Mouse (Mus musculus) lung, postnatal 10 days (tissue): ENCODE results near the gene Lrp6.

Source experiments
- DNase-seq: peaks from one replicate; pipeline ENCODE4 v3.0.0; 2021

Gene Lrp6

DNA sequence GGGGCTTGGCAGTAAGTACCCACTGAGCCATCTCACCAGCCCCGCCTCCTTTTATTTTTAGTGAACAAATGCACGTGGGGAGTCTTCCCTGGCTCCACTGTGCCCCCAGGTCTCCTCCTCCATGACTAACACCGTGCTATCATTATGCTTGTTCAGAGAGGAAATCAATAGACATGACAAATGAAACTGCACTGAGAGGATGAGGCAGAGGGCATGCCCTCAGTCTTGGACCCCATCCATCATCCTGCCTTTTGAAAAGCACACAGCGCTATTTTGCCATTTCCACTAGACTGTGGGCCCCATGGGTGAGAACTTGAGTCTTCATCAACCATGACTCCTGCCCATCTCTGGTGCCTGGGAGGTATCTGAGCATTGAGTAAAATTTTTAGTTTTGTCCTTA, 135.2 kb downstream of the Lrp6 start:
- no peak for DNase-seq

- DNase-seq, result peak; percentile 45
Measured at GRCm38 (mm10) chr6:134430161-134430799, 136.5 kb downstream of the Lrp6 start.

DNA sequence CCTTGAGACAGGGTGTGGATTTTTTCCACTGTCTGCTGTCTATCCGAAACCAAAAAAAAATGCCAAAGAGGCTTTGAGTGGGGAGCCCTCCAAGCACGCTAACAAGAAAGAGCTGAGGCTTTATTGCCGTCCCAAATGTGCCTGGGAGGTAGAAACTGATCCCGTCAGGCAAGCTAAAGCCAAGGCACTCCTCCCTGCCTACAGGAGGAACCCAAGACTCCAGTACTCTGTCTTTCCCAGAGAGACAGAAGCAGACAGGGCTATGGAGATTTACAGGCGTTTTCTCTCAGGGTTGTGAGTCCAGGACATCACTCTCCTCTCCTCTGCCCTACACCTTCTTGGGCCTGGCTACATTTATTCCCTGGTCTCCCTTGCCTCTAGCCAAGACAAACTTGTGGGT, 138.3 kb downstream of the Lrp6 start:
- no peak for DNase-seq

DNA sequence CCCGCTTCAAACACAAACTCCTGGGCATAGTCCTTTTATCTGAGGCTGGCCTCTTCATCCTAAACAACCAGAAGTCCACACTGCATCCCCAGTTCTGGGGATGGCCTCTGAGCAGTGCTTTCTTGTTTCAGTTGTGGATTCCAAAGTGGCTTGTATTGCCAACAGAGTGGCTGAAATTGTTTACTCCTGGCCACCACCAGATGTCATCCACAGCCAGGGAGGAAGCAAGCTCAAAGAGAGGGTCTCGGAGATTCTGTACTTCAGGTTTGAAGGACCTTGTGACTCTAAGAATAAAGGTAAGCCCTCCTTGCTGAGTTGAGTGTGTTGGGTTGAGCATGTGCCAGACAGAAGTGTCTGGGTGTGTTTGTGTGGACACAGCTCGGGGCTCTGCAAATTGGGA, 139.6 kb downstream of the Lrp6 start:
- no peak for DNase-seq

GRCm38 (mm10) chr6:134425216-134425717, 141.5 kb downstream of the Lrp6 start:
- DNase-seq, result peak; percentile 86

GRCm38 (mm10) chr6:134421921-134422320, 144.8 kb downstream of the Lrp6 start:
- peak; percentile 38 for DNase-seq

- peak; percentile 28 for DNase-seq
Measured at GRCm38 (mm10) chr6:134420375-134420774, 146.4 kb downstream of the Lrp6 start.

DNA sequence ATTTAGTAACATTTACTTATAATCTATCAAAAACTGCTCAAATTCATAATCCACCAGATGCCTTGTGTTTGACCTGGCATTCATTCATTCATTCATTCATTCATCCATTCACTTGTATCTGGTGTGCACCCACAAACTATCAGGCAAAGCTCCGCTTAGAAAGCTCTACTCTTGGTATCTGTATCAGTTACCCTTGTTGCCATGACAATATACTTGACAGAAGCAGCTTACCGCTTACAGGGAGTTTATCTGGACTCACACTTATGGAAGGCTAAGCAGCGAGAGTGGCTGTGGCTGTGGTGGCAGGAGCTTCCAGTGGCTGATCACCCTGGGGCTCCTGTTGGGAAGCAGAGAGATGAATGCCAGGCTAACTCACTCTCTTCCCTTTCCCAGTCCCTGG, 148.9 kb downstream of the Lrp6 start:
- DNase-seq, result no peak

DNA sequence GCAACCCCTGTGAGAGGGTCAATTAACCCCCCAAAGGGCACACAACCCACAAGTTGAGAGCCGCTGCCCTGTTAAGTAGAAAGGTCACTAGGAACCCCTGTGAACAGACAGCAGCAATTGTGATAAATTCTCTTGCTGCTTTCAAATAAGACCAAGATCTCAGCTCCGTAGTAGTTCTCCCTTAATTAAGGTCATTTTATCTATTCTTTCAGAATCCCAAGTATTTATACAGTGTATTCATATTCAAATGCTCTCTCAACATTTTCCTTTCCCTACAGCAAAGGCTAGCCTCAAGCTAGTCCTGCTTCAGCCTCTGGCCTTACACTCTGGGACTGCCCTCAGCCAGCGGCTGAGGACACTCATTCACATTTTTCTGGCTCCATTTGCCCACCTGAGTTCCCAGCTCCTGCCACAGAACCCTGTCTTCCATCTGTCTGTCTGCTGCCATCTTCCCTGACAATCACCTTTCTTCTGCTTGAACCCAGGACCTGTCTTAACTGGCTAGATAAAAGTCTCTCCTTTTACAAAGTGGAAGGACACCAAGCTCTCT, 150.1 kb downstream of the Lrp6 start:
- no peak for DNase-seq

- no peak for DNase-seq
Measured at GRCm38 (mm10) chr6:134414532-134414883, 152.3 kb downstream of the Lrp6 start.

- peak; percentile 52 for DNase-seq
Measured at GRCm38 (mm10) chr6:134413706-134414531, 152.8 kb downstream of the Lrp6 start.

- DNase-seq, result no peak
Measured at GRCm38 (mm10) chr6:134407226-134407625, 159.5 kb downstream of the Lrp6 start.

GRCm38 (mm10) chr6:134403684-134404070, 163.1 kb downstream of the Lrp6 start:
- DNase-seq, result no peak

- DNase-seq, result peak; percentile 78
Measured at GRCm38 (mm10) chr6:134402914-134403683, 163.7 kb downstream of the Lrp6 start.
